Mouse (Mus musculus) ES-E14 (cell line): Measurements from ENCODE around the gene Bola3. TPM values are rescaled to one million over a fixed set of nuclear protein-coding genes. Genes with fewer than 3 reads are reported as not detected.

Experiments used
- DNase-seq: peaks from one replicate; pipeline ENCODE4 v3.0.0-alpha.2; 2013; ENCODE audit warnings: low read depth, low spot score
- H3K27ac ChIP-seq: 2 replicates; pipeline ENCODE4 v1.5.1; 2012; ENCODE audit warnings: low read depth, mild to moderate bottlenecking, low read length, moderate library complexity, mixed read lengths; ENCODE audit not compliant: poor library complexity, insufficient read depth, severe bottlenecking
- H3K36me3 ChIP-seq: 2 replicates; pipeline ENCODE4 v1.6.1; 2012; ENCODE audit warnings: mild to moderate bottlenecking, low read length, moderate library complexity, mixed read lengths; ENCODE audit not compliant: control insufficient read depth, poor library complexity, insufficient read depth, severe bottlenecking
- H3K4me1 ChIP-seq, 2 experiments: fragments of 150-350 bp in 1 of 2; sonication (generic) in 1 of 2; 2 replicates each; pipeline ENCODE4 v1.6.1; 2012; ENCODE audit warnings: low read length in 2 of 2, mild to moderate bottlenecking in 1 of 2, mixed read lengths in 1 of 2; ENCODE audit not compliant: control insufficient read depth in 2 of 2, insufficient read depth in 2 of 2, poor library complexity in 1 of 2
- H3K4me3 ChIP-seq, 2 experiments: fragments of 150-350 bp in 1 of 2; sonication (generic) in 1 of 2; 2 replicates each; pipeline ENCODE4 v1.5.1; 2012; ENCODE audit warnings: low read length in 2 of 2, low read depth in 1 of 2, mild to moderate bottlenecking in 1 of 2, mixed read lengths in 1 of 2; ENCODE audit not compliant: insufficient read depth in 1 of 2, poor library complexity in 1 of 2, severe bottlenecking in 1 of 2
- H3K9ac ChIP-seq: 2 replicates; pipeline ENCODE4 v1.6.1; 2012; ENCODE audit warnings: low read depth, mild to moderate bottlenecking, low read length, mixed read lengths; ENCODE audit not compliant: poor library complexity, insufficient read depth, severe bottlenecking
- H3K9me3 ChIP-seq: fragments of 150-350 bp; sonication (generic); 2 replicates; pipeline ENCODE4 v1.6.1; 2012; ENCODE audit warnings: low read depth, mild to moderate bottlenecking, low read length; ENCODE audit not compliant: control insufficient read depth, insufficient read depth
- CHD2 ChIP-seq: IDR thresholded peaks from 2 replicates; pipeline ENCODE4 v1.6.1; 2014; ENCODE audit warnings: mild to moderate bottlenecking, low read depth, low read length, inconsistent platforms
- HCFC1 ChIP-seq: IDR thresholded peaks from 2 replicates; pipeline ENCODE4 v1.6.1; 2012; ENCODE audit warnings: low read length, inconsistent platforms, borderline replicate concordance; ENCODE audit not compliant: insufficient read depth
- MAFK ChIP-seq: IDR thresholded peaks from 2 replicates; pipeline ENCODE4 v1.6.1; 2014; ENCODE audit warnings: mild to moderate bottlenecking, low read depth, low read length, inconsistent platforms; ENCODE audit not compliant: insufficient read depth
- ZC3H11A ChIP-seq: IDR thresholded peaks from 2 replicates; pipeline ENCODE4 v1.6.1; 2012; ENCODE audit warnings: low read depth, mild to moderate bottlenecking, inconsistent platforms, low read length, borderline replicate concordance
- ZNF384 ChIP-seq: IDR thresholded peaks from 2 replicates; pipeline ENCODE4 v1.6.1; 2012; ENCODE audit warnings: low read depth, low read length, inconsistent platforms
- in situ Hi-C, 2 experiments: fragments of 600-800 bp; cut with MboI; formaldehyde crosslinking; loops; one replicate each; pipeline ENCODE4 v1.15.1; 2025; ENCODE audit warnings: low sequenced_read_pairs in 2 of 2, inconsistent platforms in 1 of 2; ENCODE audit not compliant: unreplicated experiment in 2 of 2
- total RNA-seq: library from RNA; depleted of rRNA; stranded (reverse); fragments of 300-350 nt; gene quantifications from 2 replicates; pipeline ENCODE4 v1.2.3, GENCODE M21; 2012

Bola3 gene
- total RNA-seq, 1 experiment: 24.5 TPM

DNA sequence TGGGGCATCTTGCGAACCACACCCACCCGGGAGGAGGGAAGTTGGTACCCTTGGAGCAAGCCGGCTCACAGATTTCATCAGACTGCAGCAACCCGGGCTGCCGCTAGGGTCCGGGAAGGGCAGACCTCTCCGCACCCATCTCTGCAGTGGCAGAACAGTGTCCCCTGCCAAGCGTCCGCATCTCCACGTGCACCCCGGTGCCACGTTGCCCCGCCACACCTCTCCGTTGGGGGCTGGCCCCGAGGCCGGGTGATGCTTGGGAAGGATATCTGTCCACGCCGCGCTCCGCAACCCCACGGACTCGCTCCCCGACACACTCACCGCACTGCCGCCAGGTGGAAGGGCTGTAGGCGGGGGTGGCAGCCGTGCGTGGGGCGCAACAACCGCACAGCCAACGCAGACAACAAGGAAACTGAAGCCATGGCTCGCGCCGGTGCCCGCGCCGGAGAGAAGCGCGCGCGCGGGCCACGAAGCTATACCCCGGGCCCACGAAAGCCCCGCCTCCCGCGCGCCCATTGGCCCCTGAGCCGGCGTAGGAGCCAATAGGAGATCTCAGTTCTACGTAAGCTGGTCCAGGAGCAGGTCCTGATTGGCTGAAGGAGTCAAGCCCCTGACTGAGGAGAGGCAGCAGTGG lies 31.7 kb upstream of the Bola3 start:
- Histone ChIP-seq H3K36me3 (peaks cover 5% of the 10 kb centered on the region), H3K9ac (peak overlapping the region; percentile 100), H3K4me3 (peak overlapping the region; percentile 90 to 100), H3K4me1 (peaks cover 0 to 4% of the 10 kb centered on the region in 2 experiments; a peak in 1 of 4 replicates), H3K27ac (peak overlapping the region; percentile 90; the same call in 1 of the 2 replicates), H3K9me3 (no peaks in the 10 kb centered on the region)
- TF ChIP-seq MAFK (no peak), ZC3H11A (no peak), ZNF384 (no peak), CHD2 (peak; percentile 73; the same call in 1 of the 2 replicates), HCFC1 (no peak)
- in situ Hi-C loops: no loop called here
- DNase-seq: peak; percentile 79

DNA sequence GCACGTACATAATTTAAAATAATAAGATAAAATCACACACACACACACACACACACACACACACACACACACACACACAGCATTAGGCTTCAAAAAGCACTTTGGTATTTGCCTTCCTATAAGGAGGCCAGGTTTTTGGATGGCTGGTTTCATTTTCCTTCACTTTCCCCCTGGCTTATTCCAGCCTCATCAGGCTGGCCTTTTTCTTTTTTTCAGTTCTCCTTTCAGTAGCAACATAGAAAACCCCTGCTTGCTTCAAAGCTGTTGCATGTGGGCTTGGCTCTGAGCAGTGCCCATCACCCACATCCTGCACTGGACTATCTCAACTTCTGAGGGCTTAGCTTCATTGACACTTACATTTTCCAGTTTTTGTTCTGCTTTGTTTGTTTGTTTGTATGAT lies 27.0 kb upstream of the Bola3 start:
- Histone ChIP-seq H3K27ac (no peak overlapping the region), H3K9ac (no peak overlapping the region), H3K36me3 (no peaks in the 10 kb centered on the region), H3K9me3 (no peaks in the 10 kb centered on the region), H3K4me3 (no peak overlapping the region), H3K4me1 (peaks cover 2% of the 10 kb centered on the region in 2 experiments; a peak in 2 of 4 replicates)
- TF ChIP-seq CHD2 (no peak), HCFC1 (no peak), ZC3H11A (no peak), MAFK (no peak), ZNF384 (no peak)
- in situ Hi-C loops: no loop called here
- no peak for DNase-seq

- Histone ChIP-seq H3K9me3 (no peaks in the 10 kb centered on the region), H3K27ac (no peak overlapping the region), H3K4me1 (peaks cover 0 to 7% of the 10 kb centered on the region in 2 experiments; a peak in 2 of 4 replicates), H3K9ac (no peak overlapping the region), H3K36me3 (no peaks in the 10 kb centered on the region), H3K4me3 (no peak overlapping the region)
- in situ Hi-C loops: no loop called here
- DNase-seq: no peak
- no peak for TF ChIP-seq ZNF384
- TF ChIP-seq CHD2: no peak
- TF ChIP-seq ZC3H11A: no peak
- no peak for TF ChIP-seq HCFC1
- no peak for TF ChIP-seq MAFK
These were observed 26.2 kb upstream of the Bola3 start for GRCm38 (mm10) chr6:83322794-83323193.

GRCm38 (mm10) chr6:83323652-83324419 lies 25.1 kb upstream of the Bola3 start:
- Histone ChIP-seq H3K4me3 (no peak overlapping the region), H3K9ac (no peak overlapping the region), H3K27ac (no peak overlapping the region), H3K9me3 (no peaks in the 10 kb centered on the region), H3K36me3 (no peaks in the 10 kb centered on the region), H3K4me1 (peaks cover 0 to 7% of the 10 kb centered on the region in 2 experiments; a peak in 2 of 4 replicates)
- no peak for DNase-seq
- TF ChIP-seq ZC3H11A (no peak), CHD2 (no peak), ZNF384 (no peak), MAFK (no peak), HCFC1 (no peak)
- in situ Hi-C loops: no loop called here
